Mouse (Mus musculus) kidney, adult 18-20 months (tissue): Measurements from ENCODE around the gene Asic2.

Source experiments
- DNase-seq: peaks from one replicate; pipeline ENCODE4 v3.0.0; 2021

Gene Asic2

GRCm38 (mm10) chr11:81722071-81722470 is 246.2 kb downstream of the Asic2 start:
- no peak for DNase-seq

- DNase-seq, result no peak
These were observed 253.5 kb downstream of the Asic2 start for GRCm38 (mm10) chr11:81714801-81715200.

GRCm38 (mm10) chr11:81706996-81707395 is 261.3 kb downstream of the Asic2 start:
- no peak for DNase-seq

GRCm38 (mm10) chr11:81698008-81698407 is 270.2 kb downstream of the Asic2 start:
- DNase-seq, result no peak

- no peak for DNase-seq
These were observed 272.8 kb downstream of the Asic2 start for GRCm38 (mm10) chr11:81695501-81695900.

- no peak for DNase-seq
These were observed 287.7 kb downstream of the Asic2 start for GRCm38 (mm10) chr11:81680511-81680910.

GRCm38 (mm10) chr11:81671724-81672123 is 296.5 kb downstream of the Asic2 start:
- DNase-seq, result no peak

- no peak for DNase-seq
These were observed 297.8 kb downstream of the Asic2 start for GRCm38 (mm10) chr11:81670436-81670835.

- no peak for DNase-seq
These were observed 309.4 kb downstream of the Asic2 start for GRCm38 (mm10) chr11:81658850-81659249.

- no peak for DNase-seq
These were observed 311.1 kb downstream of the Asic2 start for GRCm38 (mm10) chr11:81657121-81657520.

- DNase-seq, result no peak
These were observed 320.4 kb downstream of the Asic2 start for GRCm38 (mm10) chr11:81647828-81648227.

GRCm38 (mm10) chr11:81645549-81645948 is 322.7 kb downstream of the Asic2 start:
- no peak for DNase-seq

- DNase-seq, result no peak
These were observed 331.9 kb downstream of the Asic2 start for GRCm38 (mm10) chr11:81636356-81636755.

- DNase-seq, result peak; percentile 25
These were observed 333.6 kb downstream of the Asic2 start for GRCm38 (mm10) chr11:81634360-81635350.

- no peak for DNase-seq
These were observed 343.1 kb downstream of the Asic2 start for GRCm38 (mm10) chr11:81625199-81625598.

- DNase-seq, result no peak
These were observed 347.7 kb downstream of the Asic2 start for GRCm38 (mm10) chr11:81620516-81620915.

- no peak for DNase-seq
These were observed 351.8 kb downstream of the Asic2 start for GRCm38 (mm10) chr11:81616437-81616836.

GRCm38 (mm10) chr11:81613869-81614620 is 354.2 kb downstream of the Asic2 start:
- DNase-seq, result no peak

- peak; percentile 74 for DNase-seq
These were observed 355.3 kb downstream of the Asic2 start for GRCm38 (mm10) chr11:81612798-81613540.

GRCm38 (mm10) chr11:81611948-81612797 is 356.1 kb downstream of the Asic2 start:
- peak; percentile 8 for DNase-seq

- DNase-seq, result no peak
These were observed 357.8 kb downstream of the Asic2 start for GRCm38 (mm10) chr11:81610506-81610905.

GRCm38 (mm10) chr11:81602971-81603370 is 365.3 kb downstream of the Asic2 start:
- DNase-seq, result no peak
